Mouse (Mus musculus): ENCODE measurements around the gene Lsamp. TPM values are rescaled to one million over a fixed set of nuclear protein-coding genes. Genes with fewer than 3 reads are reported as not detected.
A peak's percentile ranks its signal among the peaks of the same experiment; 100 is the strongest.
"Not testable (repeated sequence)": the region's sequence is repeated elsewhere in the genome, so short reads cannot be mapped to it uniquely, and the experiment has no call there.

Lsamp gene
- total RNA-seq, 2 experiments from 2014 or later = 256 to 261 TPM

- intact Hi-C loops (cut with DNase I) = no loop called here
- peak; percentile 38 for DNase-seq
These were observed 1990.9 kb downstream of the Lsamp start for GRCm38 (mm10) chr16:41974866-41975719.

- intact Hi-C loops (cut with DNase I) = no loop called here
- DNase-seq = no peak
These were observed 1992.7 kb downstream of the Lsamp start for GRCm38 (mm10) chr16:41976897-41977296.

- intact Hi-C loops (cut with DNase I) = no loop called here
These were observed 2012.8 kb downstream of the Lsamp start for GRCm38 (mm10) chr16:41996956-41997355.

GRCm38 (mm10) chr16:42002925-42003324 lies 2018.8 kb downstream of the Lsamp start:
- DNase-seq = no peak
- intact Hi-C loops (cut with DNase I) = no loop called here

More at GRCm38 (mm10) chr16:41996956-41997355, 2012.8 kb downstream of the Lsamp start:
- DNase-seq = no peak

- intact Hi-C loops (cut with DNase I); DNase-seq: not testable (repeated sequence)
These were observed 2019.3 kb downstream of the Lsamp start for GRCm38 (mm10) chr16:42003506-42003905.

- no peak for DNase-seq
- intact Hi-C loops (cut with DNase I) = no loop called here
These were observed 2020.0 kb downstream of the Lsamp start for GRCm38 (mm10) chr16:42004166-42004565.

- intact Hi-C loops (cut with DNase I) = no loop called here
- no peak for DNase-seq
These were observed 2030.8 kb downstream of the Lsamp start for GRCm38 (mm10) chr16:42014937-42015336.

GRCm38 (mm10) chr16:42015443-42015842 lies 2031.3 kb downstream of the Lsamp start:
- DNase-seq = no peak
- intact Hi-C loops (cut with DNase I) = no loop called here

- peak; percentile 46 for DNase-seq
- intact Hi-C loops (cut with DNase I) = no loop called here
These were observed 2032.9 kb downstream of the Lsamp start for GRCm38 (mm10) chr16:42016791-42017643.

- intact Hi-C loops (cut with DNase I) = no loop called here
- DNase-seq = no peak
These were observed 2038.4 kb downstream of the Lsamp start for GRCm38 (mm10) chr16:42022566-42022965.

- intact Hi-C loops (cut with DNase I) = no loop called here
- no peak for DNase-seq
These were observed 2047.9 kb downstream of the Lsamp start for GRCm38 (mm10) chr16:42032030-42032429.

- intact Hi-C loops (cut with DNase I) = no loop called here
- no peak for DNase-seq
These were observed 2049.3 kb downstream of the Lsamp start for GRCm38 (mm10) chr16:42033449-42033848.

- intact Hi-C loops (cut with DNase I) = no loop called here
- DNase-seq = no peak
These were observed 2064.0 kb downstream of the Lsamp start for GRCm38 (mm10) chr16:42048138-42048537.

GRCm38 (mm10) chr16:42059927-42060326 lies 2075.8 kb downstream of the Lsamp start:
- intact Hi-C loops (cut with DNase I) = no loop called here
- DNase-seq = no peak

GRCm38 (mm10) chr16:42074325-42074724 lies 2090.2 kb downstream of the Lsamp start:
- DNase-seq = no peak
- intact Hi-C loops (cut with DNase I) = no loop called here

GRCm38 (mm10) chr16:42079573-42079972 lies 2095.4 kb downstream of the Lsamp start:
- no peak for DNase-seq
- intact Hi-C loops (cut with DNase I) = no loop called here

GRCm38 (mm10) chr16:42081611-42082010 lies 2097.4 kb downstream of the Lsamp start:
- no peak for DNase-seq
- intact Hi-C loops (cut with DNase I) = no loop called here

- DNase-seq = no peak
- intact Hi-C loops (cut with DNase I) = no loop called here
These were observed 2113.3 kb downstream of the Lsamp start for GRCm38 (mm10) chr16:42097510-42097909.

GRCm38 (mm10) chr16:42102186-42102585 lies 2118.0 kb downstream of the Lsamp start:
- no peak for DNase-seq
- intact Hi-C loops (cut with DNase I) = no loop called here

- no peak for DNase-seq
- intact Hi-C loops (cut with DNase I) = no loop called here
These were observed 2118.5 kb downstream of the Lsamp start for GRCm38 (mm10) chr16:42102635-42103034.

GRCm38 (mm10) chr16:42112251-42112650 lies 2128.1 kb downstream of the Lsamp start:
- intact Hi-C loops (cut with DNase I) = no loop called here
- DNase-seq = no peak

- DNase-seq = no peak
- intact Hi-C loops (cut with DNase I) = no loop called here
These were observed 2129.1 kb downstream of the Lsamp start for GRCm38 (mm10) chr16:42113246-42113645.

All from left cerebral cortex, postnatal 4 days (tissue).